Mouse (Mus musculus): ENCODE data around the gene Defb18. TPM values are rescaled to one million over a fixed set of nuclear protein-coding genes. Genes with fewer than 3 reads are reported as not detected.

Defb18 gene
- not detected in 2 replicates for polyA plus RNA-seq (2015; fragmentation: Nextera tagmentation; extraction: Ambion mirVana)

GRCm38 (mm10) chr1:18237343-18237742, at the start of gene Defb18:
Defb18 (minus strand) TSS chr1:18237443.

GRCm38 (mm10) chr1:18265038-18265437, 27.8 kb upstream of the Defb18 start, which contains the start of gene Defb41:
Defb41 (minus strand) TSS chr1:18265138.

Other genes with a start within 250 kb of the Defb18 start
- gene Crisp4, start 91.5 kb downstream of the Defb18 start, polyA plus RNA-seq (2015; fragmentation: Nextera tagmentation; extraction: Ambion mirVana) = not detected in 2 replicates
- gene Defb41, start 27.7 kb upstream of the Defb18 start, polyA plus RNA-seq (2015; fragmentation: Nextera tagmentation; extraction: Ambion mirVana) = not detected in 2 replicates

Data from neural tube, postnatal 0 days (tissue).